Mouse (Mus musculus) gonadal fat pad, adult 2 months (tissue): ENCODE results near the gene Atp8b4. TPM values are rescaled to one million over a fixed set of nuclear protein-coding genes. Genes with fewer than 3 reads are reported as not detected.
"Not testable (repeated sequence)": the region's sequence is repeated elsewhere in the genome, so short reads cannot be mapped to it uniquely, and the experiment has no call there.

Experiments
- DNase-seq: peaks from one replicate; pipeline ENCODE4 v3.0.0-alpha.2; 2012; ENCODE audit warnings: low read depth
- polyA plus RNA-seq: library from polyadenylated mRNA; depleted of rRNA; stranded (reverse); fragments of >200 nt; gene quantifications from 2 replicates; pipeline ENCODE4 v1.2.3, GENCODE M21; 2012; rRNA removed

Atp8b4 gene
- 0.45 and 0.51 TPM in 2 replicates for polyA plus RNA-seq

- DNase-seq, result no peak
These were observed at the start of gene Atp8b4 for GRCm38 (mm10) chr2:126500521-126500920. Gene Atp8b4 (minus strand): TSS chr2:126500674.

- no peak for DNase-seq
These were observed 49.2 kb upstream of the Atp8b4 start for GRCm38 (mm10) chr2:126549681-126550080.

- no peak for DNase-seq
These were observed 45.9 kb upstream of the Atp8b4 start for GRCm38 (mm10) chr2:126546392-126546791.

GRCm38 (mm10) chr2:126545297-126545696 lies 44.8 kb upstream of the Atp8b4 start:
- no peak for DNase-seq

- DNase-seq, result no peak
These were observed 41.7 kb upstream of the Atp8b4 start for GRCm38 (mm10) chr2:126542211-126542610.

GRCm38 (mm10) chr2:126540390-126540925 lies 40.0 kb upstream of the Atp8b4 start:
- no peak for DNase-seq

- no peak for DNase-seq
These were observed 37.2 kb upstream of the Atp8b4 start for GRCm38 (mm10) chr2:126537654-126538053.

- no peak for DNase-seq
These were observed 30.1 kb upstream of the Atp8b4 start for GRCm38 (mm10) chr2:126530581-126530980.

GRCm38 (mm10) chr2:126527461-126527860 lies 27.0 kb upstream of the Atp8b4 start:
- no peak for DNase-seq

GRCm38 (mm10) chr2:126524271-126524670 lies 23.8 kb upstream of the Atp8b4 start:
- no peak for DNase-seq

- not testable (repeated sequence) for DNase-seq
These were observed 22.7 kb upstream of the Atp8b4 start for GRCm38 (mm10) chr2:126523101-126523745.

GRCm38 (mm10) chr2:126522056-126522455 lies 21.6 kb upstream of the Atp8b4 start:
- DNase-seq, result no peak

GRCm38 (mm10) chr2:126521471-126521870 lies 21.0 kb upstream of the Atp8b4 start:
- DNase-seq, result no peak

- DNase-seq, result no peak
These were observed 20.4 kb upstream of the Atp8b4 start for GRCm38 (mm10) chr2:126520828-126521227.

- DNase-seq, result no peak
These were observed 19.6 kb upstream of the Atp8b4 start for GRCm38 (mm10) chr2:126519872-126520581.

- no peak for DNase-seq
These were observed 14.8 kb upstream of the Atp8b4 start for GRCm38 (mm10) chr2:126515069-126515826.

GRCm38 (mm10) chr2:126508228-126508627 lies 7.8 kb upstream of the Atp8b4 start:
- no peak for DNase-seq

- no peak for DNase-seq
These were observed 7.0 kb upstream of the Atp8b4 start for GRCm38 (mm10) chr2:126507477-126507876.

GRCm38 (mm10) chr2:126505156-126505555 lies 4.7 kb upstream of the Atp8b4 start:
- DNase-seq, result no peak

GRCm38 (mm10) chr2:126499730-126500129 lies 744 bp downstream of the Atp8b4 start:
- DNase-seq, result no peak

- DNase-seq, result no peak
These were observed 1.6 kb downstream of the Atp8b4 start for GRCm38 (mm10) chr2:126498761-126499452.

GRCm38 (mm10) chr2:126496838-126497237 lies 3.6 kb downstream of the Atp8b4 start:
- DNase-seq, result no peak
